Mouse (Mus musculus): ENCODE results near the gene Tbcb. TPM values are rescaled to one million over a fixed set of nuclear protein-coding genes. Genes with fewer than 3 reads are reported as not detected.
"Not testable (repeated sequence)": the region's sequence is repeated elsewhere in the genome, so short reads cannot be mapped to it uniquely, and the experiment has no call there.

Gene Tbcb
- polyA plus RNA-seq, 1 experiment: 67.8 TPM

GRCm38 (mm10) chr7:30188344-30189115 is 43.5 kb downstream of the Tbcb start:
- Histone ChIP-seq H3K4me3 (replicated peaks; ENCODE audit: control insufficient read depth, low read depth, low read length) (no peak overlapping the region), H3K4me1 (ENCODE audit: control insufficient read depth, insufficient read depth, low read length) (no peaks in the 10 kb centered on the region), H3K27ac (ENCODE audit: control insufficient read depth, insufficient read depth, low read depth, low read length, poor library complexity) (no peak overlapping the region)
- WGBS: 85% methylated on average over 12 of the region's 12 CpGs
- TF ChIP-seq POLR2A (IDR thresholded peaks at IDR 0.05; ENCODE audit: borderline replicate concordance, control insufficient read depth, low read depth, low read length) (no peak), CTCF (IDR thresholded peaks at IDR 0.05; ENCODE audit: control insufficient read depth, insufficient read depth, low read length) (no peak)

GRCm38 (mm10) chr7:30184641-30185348 is 47.3 kb downstream of the Tbcb start:
- no peak for TF ChIP-seq POLR2A (IDR thresholded peaks at IDR 0.05; ENCODE audit: borderline replicate concordance, control insufficient read depth, low read depth, low read length)
- TF ChIP-seq CTCF (IDR thresholded peaks at IDR 0.05; ENCODE audit: control insufficient read depth, insufficient read depth, low read length): no peak
- no peaks in the 10 kb centered on the region for H3K4me1 ChIP-seq (ENCODE audit: control insufficient read depth, insufficient read depth, low read length)
- WGBS: 81% methylated on average over 13 of the region's 13 CpGs
- no peak overlapping the region for H3K4me3 ChIP-seq (replicated peaks; ENCODE audit: control insufficient read depth, low read depth, low read length)
- no peak overlapping the region for H3K27ac ChIP-seq (ENCODE audit: control insufficient read depth, insufficient read depth, low read depth, low read length, poor library complexity)

- under 1% methylated on average over 11 of the region's 11 CpGs for WGBS
- Histone ChIP-seq H3K4me3 (replicated peaks; ENCODE audit: control insufficient read depth, low read depth, low read length) (peak within 1 kb of the TSS; percentile 26), H3K4me1 (ENCODE audit: control insufficient read depth, insufficient read depth, low read length) (no peaks in the 10 kb centered on the region), H3K27ac (ENCODE audit: control insufficient read depth, insufficient read depth, low read depth, low read length, poor library complexity) (no peak within 1 kb of the TSS)
- no peak for TF ChIP-seq CTCF (IDR thresholded peaks at IDR 0.05; ENCODE audit: control insufficient read depth, insufficient read depth, low read length)
- 0 out of 2 replicates have a peak, but pooled peaks have one; percentile 29 for TF ChIP-seq POLR2A (IDR thresholded peaks at IDR 0.05; ENCODE audit: borderline replicate concordance, control insufficient read depth, low read depth, low read length)
Measured at GRCm38 (mm10) chr7:30183879-30184289, 48.2 kb downstream of the Tbcb start, which contains the start of gene Cox7a1. Gene Cox7a1 (plus strand): TSS chr7:30184144.

GRCm38 (mm10) chr7:30183189-30183588 is 48.9 kb downstream of the Tbcb start:
- 56% methylated on average over 7 of the region's 7 CpGs for WGBS

GRCm38 (mm10) chr7:30181929-30182328 is 50.1 kb downstream of the Tbcb start:
- 85% methylated on average over 10 of the region's 10 CpGs for WGBS
- H3K4me3 ChIP-seq (replicated peaks; ENCODE audit: control insufficient read depth, low read depth, low read length); H3K4me1 ChIP-seq (ENCODE audit: control insufficient read depth, insufficient read depth, low read length); H3K27ac ChIP-seq (ENCODE audit: control insufficient read depth, insufficient read depth, low read depth, low read length, poor library complexity): not testable (repeated sequence)

More at GRCm38 (mm10) chr7:30183189-30183588, 48.9 kb downstream of the Tbcb start:
- not testable (repeated sequence) for H3K27ac ChIP-seq (ENCODE audit: control insufficient read depth, insufficient read depth, low read depth, low read length, poor library complexity); H3K4me3 ChIP-seq (replicated peaks; ENCODE audit: control insufficient read depth, low read depth, low read length); H3K4me1 ChIP-seq (ENCODE audit: control insufficient read depth, insufficient read depth, low read length)

GRCm38 (mm10) chr7:30181308-30181707 is 50.8 kb downstream of the Tbcb start:
- Histone ChIP-seq H3K4me3 (replicated peaks; ENCODE audit: control insufficient read depth, low read depth, low read length) (no peak overlapping the region), H3K27ac (ENCODE audit: control insufficient read depth, insufficient read depth, low read depth, low read length, poor library complexity) (no peak overlapping the region), H3K4me1 (ENCODE audit: control insufficient read depth, insufficient read depth, low read length) (0 out of 2 replicates have a peak, but pooled peaks cover 1% of the 10 kb centered on the region)
- WGBS: 5% methylated on average over 4 of the region's 4 CpGs
- TF ChIP-seq CTCF (IDR thresholded peaks at IDR 0.05; ENCODE audit: control insufficient read depth, insufficient read depth, low read length) (peak; percentile 82), POLR2A (IDR thresholded peaks at IDR 0.05; ENCODE audit: borderline replicate concordance, control insufficient read depth, low read depth, low read length) (no peak)

GRCm38 (mm10) chr7:30178256-30178655 is 53.8 kb downstream of the Tbcb start:
- Histone ChIP-seq H3K4me3 (replicated peaks; ENCODE audit: control insufficient read depth, low read depth, low read length) (no peak overlapping the region), H3K27ac (ENCODE audit: control insufficient read depth, insufficient read depth, low read depth, low read length, poor library complexity) (no peak overlapping the region), H3K4me1 (ENCODE audit: control insufficient read depth, insufficient read depth, low read length) (0 out of 2 replicates have a peak, but pooled peaks cover 1% of the 10 kb centered on the region)
- 88% methylated on average over 11 of the region's 11 CpGs for WGBS
- no peak for TF ChIP-seq POLR2A (IDR thresholded peaks at IDR 0.05; ENCODE audit: borderline replicate concordance, control insufficient read depth, low read depth, low read length)
- no peak for TF ChIP-seq CTCF (IDR thresholded peaks at IDR 0.05; ENCODE audit: control insufficient read depth, insufficient read depth, low read length)

- 0 out of 2 replicates have a peak, but pooled peaks cover 1% of the 10 kb centered on the region for H3K4me1 ChIP-seq (ENCODE audit: control insufficient read depth, insufficient read depth, low read length)
- H3K4me3 ChIP-seq (replicated peaks; ENCODE audit: control insufficient read depth, low read depth, low read length): no peak overlapping the region
- no peak overlapping the region for H3K27ac ChIP-seq (ENCODE audit: control insufficient read depth, insufficient read depth, low read depth, low read length, poor library complexity)
- TF ChIP-seq POLR2A (IDR thresholded peaks at IDR 0.05; ENCODE audit: borderline replicate concordance, control insufficient read depth, low read depth, low read length) (no peak), CTCF (IDR thresholded peaks at IDR 0.05; ENCODE audit: control insufficient read depth, insufficient read depth, low read length) (no peak)
- 22% methylated on average over 12 of the region's 12 CpGs for WGBS
Measured at GRCm38 (mm10) chr7:30176474-30176873, 55.6 kb downstream of the Tbcb start.

Other genes starting within 250 kb of the Tbcb start
- gene Zfp568, start 248.3 kb downstream of the Tbcb start, polyA plus RNA-seq (2011; ENCODE audit: insufficient read depth, insufficient read length, low replicate concordance, missing spikeins): 2.6 and 11.8 TPM in 2 replicates
- 0.52 and 0.66 TPM in 2 replicates for gene Zfp14, start 180.9 kb downstream of the Tbcb start, polyA plus RNA-seq (2011; ENCODE audit: insufficient read depth, insufficient read length, low replicate concordance, missing spikeins)
- gene Zfp82, start 159.4 kb downstream of the Tbcb start, polyA plus RNA-seq (2011; ENCODE audit: insufficient read depth, insufficient read length, low replicate concordance, missing spikeins): 0.97 and 5.7 TPM in 2 replicates
- not detected in 2 replicates for gene Gm26920, start 141.9 kb downstream of the Tbcb start, polyA plus RNA-seq (2011; ENCODE audit: insufficient read depth, insufficient read length, low replicate concordance, missing spikeins)
- 2.0 and 5.9 TPM in 2 replicates for gene Zfp566, start 141.7 kb downstream of the Tbcb start, polyA plus RNA-seq (2011; ENCODE audit: insufficient read depth, insufficient read length, low replicate concordance, missing spikeins)
- gene Zfp260, start 137.5 kb downstream of the Tbcb start, polyA plus RNA-seq (2011; ENCODE audit: insufficient read depth, insufficient read length, low replicate concordance, missing spikeins): 9.3 and 27.6 TPM in 2 replicates
- gene Zfp382, start 110.3 kb downstream of the Tbcb start, polyA plus RNA-seq (2011; ENCODE audit: insufficient read depth, insufficient read length, low replicate concordance, missing spikeins): 0.57 and 0.95 TPM in 2 replicates
- 11.2 and 13.7 TPM in 2 replicates for gene Zfp146, start 62.5 kb downstream of the Tbcb start, polyA plus RNA-seq (2011; ENCODE audit: insufficient read depth, insufficient read length, low replicate concordance, missing spikeins)
- 6.8 TPM in 1 of 2 replicates, not detected in the other for gene Cox7a1, start 48.1 kb downstream of the Tbcb start, polyA plus RNA-seq (2011; ENCODE audit: insufficient read depth, insufficient read length, low replicate concordance, missing spikeins)
- gene Capns1, start 33.5 kb downstream of the Tbcb start, polyA plus RNA-seq (2011; ENCODE audit: insufficient read depth, insufficient read length, low replicate concordance, missing spikeins): 120 and 171 TPM in 2 replicates
- 41.5 and 50.8 TPM in 2 replicates for gene Polr2i, start 324 bp downstream of the Tbcb start, polyA plus RNA-seq (2011; ENCODE audit: insufficient read depth, insufficient read length, low replicate concordance, missing spikeins)
- not detected in 2 replicates for gene Ovol3, start 3.5 kb upstream of the Tbcb start, polyA plus RNA-seq (2011; ENCODE audit: insufficient read depth, insufficient read length, low replicate concordance, missing spikeins)
- not detected in 2 replicates for gene Thap8, start 47.8 kb upstream of the Tbcb start, polyA plus RNA-seq (2011; ENCODE audit: insufficient read depth, insufficient read length, low replicate concordance, missing spikeins)
- gene Wdr62, start 48.1 kb upstream of the Tbcb start, polyA plus RNA-seq (2011; ENCODE audit: insufficient read depth, insufficient read length, low replicate concordance, missing spikeins): 33.7 and 45.3 TPM in 2 replicates
- gene Clip3, start 59.5 kb upstream of the Tbcb start, polyA plus RNA-seq (2011; ENCODE audit: insufficient read depth, insufficient read length, low replicate concordance, missing spikeins): 3.2 and 3.5 TPM in 2 replicates
- gene Alkbh6, start 76.4 kb upstream of the Tbcb start, polyA plus RNA-seq (2011; ENCODE audit: insufficient read depth, insufficient read length, low replicate concordance, missing spikeins): 11.7 and 23.3 TPM in 2 replicates
- gene Syne4, start 82.5 kb upstream of the Tbcb start, polyA plus RNA-seq (2011; ENCODE audit: insufficient read depth, insufficient read length, low replicate concordance, missing spikeins): 1.3 and 8.9 TPM in 2 replicates
- 0.56 TPM in 1 of 2 replicates, not detected in the other for gene E130208F15Rik, start 89.5 kb upstream of the Tbcb start, polyA plus RNA-seq (2011; ENCODE audit: insufficient read depth, insufficient read length, low replicate concordance, missing spikeins)
- gene Sdhaf1, start 91.6 kb upstream of the Tbcb start, polyA plus RNA-seq (2011; ENCODE audit: insufficient read depth, insufficient read length, low replicate concordance, missing spikeins): 6.3 and 10.1 TPM in 2 replicates
- gene Lrfn3, start 130.5 kb upstream of the Tbcb start, polyA plus RNA-seq (2011; ENCODE audit: insufficient read depth, insufficient read length, low replicate concordance, missing spikeins): 0.45 and 0.70 TPM in 2 replicates
- gene Tyrobp, start 181.5 kb upstream of the Tbcb start, polyA plus RNA-seq (2011; ENCODE audit: insufficient read depth, insufficient read length, low replicate concordance, missing spikeins): 164 and 433 TPM in 2 replicates
- 47.8 and 107 TPM in 2 replicates for gene Hcst, start 187.6 kb upstream of the Tbcb start, polyA plus RNA-seq (2011; ENCODE audit: insufficient read depth, insufficient read length, low replicate concordance, missing spikeins)
- gene Nfkbid, start 189.5 kb upstream of the Tbcb start, polyA plus RNA-seq (2011; ENCODE audit: insufficient read depth, insufficient read length, low replicate concordance, missing spikeins): 12.3 and 34.2 TPM in 2 replicates
- 6.2 TPM in 1 of 2 replicates, not detected in the other for gene Aplp1, start 213.3 kb upstream of the Tbcb start, polyA plus RNA-seq (2011; ENCODE audit: insufficient read depth, insufficient read length, low replicate concordance, missing spikeins)
- 0.25 and 4.8 TPM in 2 replicates for gene Kirrel2, start 225.4 kb upstream of the Tbcb start, polyA plus RNA-seq (2011; ENCODE audit: insufficient read depth, insufficient read length, low replicate concordance, missing spikeins)
- 1.5 TPM in 1 of 2 replicates, not detected in the other for gene Nphs1, start 226.0 kb upstream of the Tbcb start, polyA plus RNA-seq (2011; ENCODE audit: insufficient read depth, insufficient read length, low replicate concordance, missing spikeins)